Comparison of ENCODE assay signal across 21 mouse cellular contexts in the genomic region with DNA sequence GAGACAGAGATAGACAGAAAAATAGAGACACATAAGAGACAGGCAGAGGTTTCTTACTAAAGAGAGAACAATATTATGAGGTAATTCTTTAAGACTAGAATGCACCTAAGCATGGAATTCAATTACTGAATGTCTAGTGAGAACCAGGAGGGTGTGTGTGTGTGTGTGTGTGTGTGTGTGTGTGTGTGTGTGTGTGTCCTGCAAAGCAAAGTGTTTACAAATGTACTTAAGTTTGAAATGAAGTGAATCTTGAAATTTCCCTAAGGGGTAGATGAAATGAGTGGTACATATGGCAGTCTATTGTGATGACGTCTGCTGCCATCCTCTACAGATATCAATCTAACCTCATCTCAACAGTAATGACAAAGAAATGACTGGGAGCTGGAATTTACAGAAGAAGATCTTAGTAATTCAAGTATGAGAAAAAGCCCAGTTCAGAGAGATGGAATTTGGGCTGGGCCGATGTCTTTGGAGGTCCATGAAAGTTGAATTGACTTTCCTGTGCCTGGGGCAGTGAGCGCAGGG.
DNase-seq lines count a peak whose midpoint lies in the region; ATAC-seq and TF ChIP-seq lines count a peak whose summit lies in the region.
"Had no signal": no experiment of that assay in that cellular context is flagged by ENCODE, and none has a peak within 500 bp of the region (broad histone marks: within the 10 kb centered on the region; RNA-seq: fewer than 3 reads in every experiment).

No protein-coding gene starts in this region.

- 69% methylated on average over 3 of the region's 3 CpGs for WGBS in lung, postnatal 0 days
- WGBS in bone marrow, adult 2 months = 81% methylated on average over 3 of the region's 3 CpGs
- 94% methylated on average over 3 of the region's 3 CpGs for WGBS in small intestine, adult 2 months
- 89% methylated on average over 3 of the region's 3 CpGs for WGBS in kidney, adult 2 months

- no peaks in the 10 kb centered on the region for H3K36me3 ChIP-seq in lung, postnatal 0 days (ENCODE audit: insufficient read depth, low read length)
- H3K36me3 ChIP-seq in small intestine, adult 2 months (ENCODE audit: control insufficient read depth, insufficient read depth, low read length) = no peaks in the 10 kb centered on the region
- H3K36me3 ChIP-seq in kidney, adult 2 months (ENCODE audit: control insufficient read depth, insufficient read depth, low read length) = no peaks in the 10 kb centered on the region
- H3K36me3 ChIP-seq: embryonic facial prominence, embryonic 10.5 days; forebrain, embryonic 15.5 days; G1E; limb, embryonic 15.5 days; liver, embryonic 15.5 days had no signal

- peaks cover 9% of the 10 kb centered on the region; the same call in 1 of the 2 replicates for H3K4me1 ChIP-seq in lung, postnatal 0 days (ENCODE audit: insufficient read depth, low read depth, low read length)
- H3K4me1 ChIP-seq in bone marrow, adult 2 months (ENCODE audit: control insufficient read depth, insufficient read depth, low read length) = peaks cover 6% of the 10 kb centered on the region
- H3K4me1 ChIP-seq in small intestine, adult 2 months (ENCODE audit: control insufficient read depth, insufficient read depth, insufficient read length, low read length) = peaks cover 10% of the 10 kb centered on the region; the same call in 1 of the 2 replicates
- H3K4me1 ChIP-seq in kidney, adult 2 months (ENCODE audit: control insufficient read depth, insufficient read depth, low read length) = no peaks in the 10 kb centered on the region
- H3K4me1 ChIP-seq: embryonic facial prominence, embryonic 10.5 days; forebrain, embryonic 15.5 days; hindbrain, embryonic 13.5 days; limb, embryonic 15.5 days; neural tube, embryonic 15.5 days had no signal

- TF ChIP-seq CTCF in lung, postnatal 0 days (IDR thresholded peaks at IDR 0.05) = no peak
- TF ChIP-seq CTCF in bone marrow, adult 2 months (IDR thresholded peaks at IDR 0.05; ENCODE audit: control insufficient read depth, insufficient read depth, low read length) = no peak
- no peak for TF ChIP-seq CTCF in small intestine, adult 2 months (IDR thresholded peaks at IDR 0.05; ENCODE audit: extremely low read depth, insufficient read length, insufficient replicate concordance, low read depth, low read length)
- no peak for TF ChIP-seq CTCF in kidney, adult 2 months (conservative IDR thresholded peaks at IDR 0.05; ENCODE audit: insufficient read depth, insufficient read length, low read depth, low read length)

- H3K27me3 ChIP-seq in lung, postnatal 0 days (replicated peaks; ENCODE audit: insufficient read depth, low read length) = no peaks in the 10 kb centered on the region
- no peaks in the 10 kb centered on the region for H3K27me3 ChIP-seq in small intestine, adult 2 months (ENCODE audit: control insufficient read depth, insufficient read depth, low read length)
- H3K27me3 ChIP-seq in kidney, adult 2 months (replicated peaks; ENCODE audit: control insufficient read depth, insufficient read depth, low read length) = no peaks in the 10 kb centered on the region
- H3K27me3 ChIP-seq: forebrain, embryonic 15.5 days; hindbrain, embryonic 13.5 days; limb, embryonic 15.5 days; liver, embryonic 15.5 days; neural tube, embryonic 15.5 days had no signal

- DNase-seq in lung, postnatal 0 days (ENCODE audit: low spot score) = peak; percentile 24
- DNase-seq in lung, adult 18-20 months = no peak
- peak; percentile 49 for DNase-seq in CD4-positive, CD25-positive, alpha-beta regulatory T cell, adult 2 months (ENCODE audit: low read depth, low spot score)
- no peak for DNase-seq in layer of hippocampus, postnatal 10 days (ENCODE audit: low spot score in 2 of 2)
- DNase-seq in kidney, adult 2 months = no peak
- DNase-seq: cerebellum, adult 8-10 months; gastrocnemius, postnatal 14 days; kidney, adult 18-20 months; right cerebral cortex, adult 18-20 months had no signal

- no peak overlapping the region for H3K4me3 ChIP-seq in lung, postnatal 0 days (ENCODE audit: low read depth, low read length)
- H3K4me3 ChIP-seq in bone marrow, adult 2 months (replicated peaks; ENCODE audit: control insufficient read depth, low read depth, low read length) = no peak overlapping the region
- no peak overlapping the region for H3K4me3 ChIP-seq in small intestine, adult 2 months (ENCODE audit: low read depth, low read length)
- no peak overlapping the region for H3K4me3 ChIP-seq in kidney, adult 2 months (ENCODE audit: insufficient read depth, low read depth, low read length)
- H3K4me3 ChIP-seq: embryonic facial prominence, embryonic 10.5 days; forebrain, embryonic 15.5 days; hindbrain, embryonic 13.5 days; left cerebral cortex, adult 2 months; limb, embryonic 15.5 days; liver, embryonic 15.5 days; neural tube, embryonic 15.5 days had no signal

- no peak overlapping the region for H3K9ac ChIP-seq in lung, postnatal 0 days (replicated peaks; ENCODE audit: low read depth)
- H3K9ac ChIP-seq: forebrain, embryonic 15.5 days; hindbrain, embryonic 13.5 days; limb, embryonic 15.5 days; liver, embryonic 15.5 days; neural tube, embryonic 15.5 days had no signal

- no peaks in the 10 kb centered on the region for H3K9me3 ChIP-seq in lung, postnatal 0 days (ENCODE audit: low read length)
- H3K9me3 ChIP-seq: embryonic facial prominence, embryonic 10.5 days; forebrain, embryonic 15.5 days; G1E; hindbrain, embryonic 13.5 days; limb, embryonic 15.5 days; liver, embryonic 15.5 days; neural tube, embryonic 15.5 days had no signal

- peak; percentile 5; the same call in 1 of the 2 replicates for ATAC-seq in lung, postnatal 0 days
- ATAC-seq: forebrain, embryonic 15.5 days had no signal

- TF ChIP-seq EP300 in lung, postnatal 0 days (IDR thresholded peaks at IDR 0.05) = no peak

- no peak for TF ChIP-seq POLR2A in bone marrow, adult 2 months (IDR thresholded peaks at IDR 0.05; ENCODE audit: borderline replicate concordance, control insufficient read depth, low read depth, low read length)
- TF ChIP-seq POLR2A in small intestine, adult 2 months (IDR thresholded peaks at IDR 0.05; ENCODE audit: low read depth, low read length) = no peak
- no peak for TF ChIP-seq POLR2A in kidney, adult 2 months (IDR thresholded peaks at IDR 0.05; ENCODE audit: low read depth, low read length)

- H3K4me2 ChIP-seq in lung, postnatal 0 days (replicated peaks; ENCODE audit: low read depth, low read length) = no peak overlapping the region
- H3K4me2 ChIP-seq: forebrain, embryonic 15.5 days; hindbrain, embryonic 13.5 days; limb, embryonic 15.5 days; liver, embryonic 15.5 days; midbrain, embryonic 11.5 days; neural tube, embryonic 15.5 days had no signal

- H3K27ac ChIP-seq in lung, postnatal 0 days (ENCODE audit: low read length) = peak overlapping the region; percentile 57; the same call in 1 of the 2 replicates
- H3K27ac ChIP-seq in bone marrow, adult 2 months (ENCODE audit: control insufficient read depth, insufficient read depth, low read depth, low read length, poor library complexity) = peak overlapping the region; percentile 93
- H3K27ac ChIP-seq in small intestine, adult 2 months (ENCODE audit: insufficient read depth, low read depth, low read length) = peak overlapping the region; percentile 78
- H3K27ac ChIP-seq in kidney, adult 2 months (ENCODE audit: insufficient read depth, low read depth, low read length) = no peak overlapping the region
- H3K27ac ChIP-seq: embryonic facial prominence, embryonic 10.5 days; forebrain, embryonic 15.5 days; hindbrain, embryonic 13.5 days; kidney, postnatal 0 days; left cerebral cortex, adult 2 months; limb, embryonic 15.5 days; liver, embryonic 15.5 days; neural tube, embryonic 15.5 days had no signal

Comparison
In these comparisons a context has a peak if more than half of its experiments do, and no peak if none do; other contexts are left out.
1. DNase-seq: peak in lung, postnatal 0 days (single experiment) and CD4-positive, CD25-positive, alpha-beta regulatory T cell, adult 2 months (single experiment); none in lung, adult 18-20 months (0 of 2), layer of hippocampus, postnatal 10 days (0 of 2) and kidney, adult 2 months (single experiment).